Mouse (Mus musculus) small intestine, adult 2 months (tissue): Measurements from ENCODE around the gene Efnb2. TPM values are rescaled to one million over a fixed set of nuclear protein-coding genes. Genes with fewer than 3 reads are reported as not detected.
A peak's percentile ranks its signal among the peaks of the same experiment; 100 is the strongest.

Experiments
- H3K27ac ChIP-seq: fragments of 200-500 bp; 2 replicates; pipeline ENCODE4 v1.5.1; 2012; ENCODE audit warnings: low read depth, low read length, control low read depth, inconsistent platforms; ENCODE audit not compliant: insufficient read depth
- H3K27me3 ChIP-seq: fragments of 200-500 bp; 2 replicates; pipeline ENCODE4 v1.6.1; 2012; ENCODE audit warnings: mild to moderate bottlenecking, moderate library complexity, low read length, inconsistent platforms; ENCODE audit not compliant: control insufficient read depth, insufficient read depth
- H3K36me3 ChIP-seq: fragments of 200-500 bp; 2 replicates; pipeline ENCODE4 v1.6.1; 2012; ENCODE audit warnings: mild to moderate bottlenecking, low read length, control low read depth, inconsistent platforms; ENCODE audit not compliant: control insufficient read depth, insufficient read depth
- H3K4me1 ChIP-seq: fragments of 200-500 bp; 2 replicates; pipeline ENCODE4 v1.6.1; 2012; ENCODE audit warnings: low read length, inconsistent platforms, mixed read lengths; ENCODE audit not compliant: control insufficient read depth, insufficient read depth, insufficient read length
- H3K4me3 ChIP-seq: fragments of 200-500 bp; 2 replicates; pipeline ENCODE4 v1.5.1; 2012; ENCODE audit warnings: low read depth, mild to moderate bottlenecking, control low read depth, inconsistent platforms, low read length, moderate library complexity
- CTCF ChIP-seq: fragments of 200-500 bp; IDR thresholded peaks from 2 replicates; pipeline ENCODE4 v1.5.1; 2012; ENCODE audit warnings: low read depth, mild to moderate bottlenecking, control low read depth, inconsistent platforms, low read length, moderate library complexity, mixed read lengths; ENCODE audit not compliant: insufficient replicate concordance, insufficient read length; ENCODE audit errors: extremely low read depth
- POLR2A ChIP-seq: fragments of 200-500 bp; IDR thresholded peaks from 2 replicates; pipeline ENCODE4 v1.6.1; 2012; ENCODE audit warnings: low read depth, mild to moderate bottlenecking, control low read depth, inconsistent platforms, low read length, moderate library complexity
- WGBS: fragments of 180-500 bp; shearing (Covaris S2); methylation state at CpG from one replicate; pipeline ENCODE4 v1.1.7; 2018; 5-methylcytosine and 5-hydroxymethylcytosine counted together
- polyA plus RNA-seq: library from polyadenylated mRNA; depleted of rRNA; stranded (reverse); fragments of >200 nt; gene quantifications from 2 replicates; pipeline ENCODE4 v1.2.3, GENCODE M21; 2012; rRNA removed

The Efnb2 gene
- 29.5 and 77.8 TPM in 2 replicates for polyA plus RNA-seq

DNA sequence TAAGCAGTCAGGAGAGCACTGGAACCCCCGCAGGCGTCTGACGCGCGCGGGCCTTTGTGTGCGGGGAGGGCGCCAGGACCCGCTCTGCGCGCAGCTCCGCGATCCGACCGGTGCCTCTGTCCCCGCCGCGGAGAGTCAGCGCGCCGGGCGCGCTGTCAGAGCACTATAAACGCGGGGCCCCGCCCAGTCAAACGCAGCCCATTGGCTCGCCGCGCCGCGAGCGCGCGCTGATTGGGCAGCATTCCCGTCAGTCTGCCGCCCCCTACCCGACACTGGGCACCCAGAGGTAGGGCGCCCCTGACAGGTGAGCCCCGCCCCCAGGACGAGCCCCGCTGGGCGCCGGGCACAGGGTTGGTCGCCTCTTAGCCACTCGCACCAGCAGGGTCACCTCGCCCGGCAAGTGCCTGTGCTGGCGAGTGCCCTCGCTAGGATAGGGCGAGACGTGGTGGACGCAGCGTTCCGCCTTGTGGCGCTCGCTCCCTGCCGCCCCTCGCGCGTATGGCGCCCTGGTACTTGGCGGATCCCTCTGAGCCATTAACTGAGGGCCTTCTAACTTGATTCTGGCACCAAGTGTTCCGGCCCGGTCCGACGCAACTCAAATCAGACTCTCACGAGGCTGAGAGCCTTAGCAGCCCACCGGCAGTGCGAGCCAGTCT lies at the start of gene Efnb2:
Efnb2 (minus strand) TSS at position 140 of the 656 bp plus-strand sequence.
- H3K36me3 ChIP-seq = peaks cover 1% of the 10 kb centered on the region; the same call in 1 of the 2 replicates
- under 1% methylated on average over 70 of the region's 70 CpGs for WGBS
- peak within 1 kb of the TSS; percentile 78 for H3K4me3 ChIP-seq
- H3K27me3 ChIP-seq = no peaks in the 10 kb centered on the region
- TF ChIP-seq POLR2A (peak; percentile 96), CTCF (no peak)
- H3K4me1 ChIP-seq = no peaks in the 10 kb centered on the region; the same call in 1 of the 2 replicates
- peak within 1 kb of the TSS; percentile 78 for H3K27ac ChIP-seq

DNA sequence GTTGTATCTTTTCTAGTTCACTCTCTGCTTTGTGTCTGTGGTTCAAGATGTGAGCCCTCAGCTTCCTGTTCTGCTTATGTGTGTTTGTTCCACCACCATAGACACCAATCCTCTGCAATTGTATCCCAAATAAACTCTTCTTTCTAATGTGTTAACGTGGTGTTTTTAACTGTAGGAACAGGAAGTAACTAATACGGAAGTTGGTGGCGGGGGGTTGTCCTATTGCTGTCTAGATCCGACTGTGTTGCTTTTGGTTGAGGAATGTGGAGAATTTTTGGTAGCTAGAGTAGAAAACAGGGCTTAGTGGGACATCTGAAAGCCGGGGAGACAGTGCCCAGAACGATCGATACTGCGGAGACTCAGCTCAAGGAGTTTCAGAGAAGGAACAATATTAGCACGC lies 43.8 kb upstream of the Efnb2 start:
- Histone ChIP-seq H3K4me3 (no peak overlapping the region), H3K27ac (no peak overlapping the region), H3K4me1 (no peaks in the 10 kb centered on the region), H3K36me3 (no peaks in the 10 kb centered on the region), H3K27me3 (no peaks in the 10 kb centered on the region)
- WGBS = 76% methylated on average over 9 of the region's 9 CpGs
- TF ChIP-seq POLR2A = no peak
- no peak for TF ChIP-seq CTCF

DNA sequence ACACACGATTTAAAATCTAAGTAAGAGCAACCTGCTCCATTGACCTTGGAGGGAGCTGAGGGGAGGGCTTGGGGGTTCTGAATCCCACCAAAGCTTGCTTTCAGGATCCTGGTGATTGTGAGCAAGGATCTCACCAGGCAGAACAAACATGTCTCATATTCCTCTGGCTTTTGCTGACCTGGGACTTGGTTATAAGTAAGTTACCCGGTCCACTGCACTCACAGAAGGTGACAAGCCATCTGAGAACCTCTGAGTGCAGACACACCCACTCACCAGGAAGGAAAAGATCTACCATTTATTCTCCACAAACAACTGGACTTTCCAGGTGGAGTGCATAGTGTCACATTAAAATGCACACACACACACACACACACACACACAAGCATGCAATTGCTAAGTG lies 42.6 kb upstream of the Efnb2 start:
- TF ChIP-seq CTCF (no peak), POLR2A (no peak)
- H3K4me1 ChIP-seq = no peaks in the 10 kb centered on the region

GRCm38 (mm10) chr8:8700821-8701220 lies 39.8 kb upstream of the Efnb2 start:
- Histone ChIP-seq H3K4me1 (no peaks in the 10 kb centered on the region), H3K27me3 (no peaks in the 10 kb centered on the region), H3K36me3 (no peaks in the 10 kb centered on the region), H3K4me3 (no peak overlapping the region), H3K27ac (no peak overlapping the region)
- WGBS = 90% methylated on average over 10 of the region's 10 CpGs
- TF ChIP-seq POLR2A (no peak), CTCF (no peak)

More for the DNA sequence above, 42.6 kb upstream of the Efnb2 start:
- no peak overlapping the region for H3K27ac ChIP-seq
- H3K4me3 ChIP-seq = no peak overlapping the region
- 53% methylated on average over 2 of the region's 2 CpGs for WGBS
- H3K27me3 ChIP-seq = no peaks in the 10 kb centered on the region
- H3K36me3 ChIP-seq = no peaks in the 10 kb centered on the region

GRCm38 (mm10) chr8:8700229-8700628 lies 39.2 kb upstream of the Efnb2 start:
- no peak overlapping the region for H3K27ac ChIP-seq
- H3K4me3 ChIP-seq = no peak overlapping the region
- no peaks in the 10 kb centered on the region for H3K27me3 ChIP-seq
- 91% methylated on average over 4 of the region's 4 CpGs for WGBS
- TF ChIP-seq CTCF (no peak), POLR2A (no peak)
- H3K36me3 ChIP-seq = no peaks in the 10 kb centered on the region
- H3K4me1 ChIP-seq = no peaks in the 10 kb centered on the region

DNA sequence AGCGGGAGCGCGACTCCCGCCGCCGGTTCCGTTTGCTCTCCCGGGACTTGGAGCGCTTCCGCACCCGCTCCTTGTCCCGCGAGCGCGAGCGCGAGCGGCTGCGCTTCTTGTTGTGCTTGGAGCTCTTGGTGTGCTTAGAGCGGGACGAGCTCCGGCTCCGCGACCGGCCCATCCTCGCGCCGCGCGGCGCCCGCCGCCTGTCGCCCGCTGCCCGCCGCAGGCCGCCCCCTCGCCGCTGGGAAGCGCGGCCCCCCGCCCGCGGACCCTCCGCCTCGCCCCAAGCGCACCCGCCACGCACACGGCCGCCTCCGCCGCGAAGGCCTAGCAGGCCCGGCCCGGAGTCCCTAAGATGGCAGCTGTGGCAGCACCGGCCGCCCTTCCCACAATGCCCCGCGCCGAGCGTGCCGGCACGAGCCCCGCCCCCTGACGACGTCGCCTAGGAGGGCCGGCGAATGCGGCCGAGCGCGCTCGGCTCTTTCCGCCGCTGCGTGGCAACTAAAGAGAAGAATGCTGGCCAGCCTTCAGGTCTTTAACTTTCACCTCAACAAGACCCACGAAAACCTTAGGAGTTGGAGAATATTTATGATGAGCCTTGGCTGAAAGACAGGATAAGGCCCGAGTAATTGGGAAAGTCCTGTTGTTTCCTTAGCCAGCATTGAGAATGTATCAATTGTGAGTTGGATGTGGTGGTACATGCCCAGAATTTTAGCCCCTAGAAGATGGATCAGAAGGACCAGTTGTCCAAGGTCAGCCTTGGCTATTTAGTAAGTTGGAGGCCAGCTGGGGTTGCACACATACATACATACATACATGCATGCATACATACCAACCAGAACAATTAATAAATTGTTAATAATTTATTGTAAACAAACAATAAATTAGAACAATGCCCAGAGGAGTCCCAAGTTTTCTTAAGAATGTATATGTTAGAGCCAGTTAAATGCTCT lies 29.4 kb upstream of the Efnb2 start, which contains the start of gene Arglu1:
Arglu1 (minus strand) TSS at position 376 of the 947 bp plus-strand sequence.
- Histone ChIP-seq H3K36me3 (no peaks in the 10 kb centered on the region), H3K27me3 (no peaks in the 10 kb centered on the region), H3K4me1 (peaks cover 3% of the 10 kb centered on the region; the same call in 1 of the 2 replicates), H3K4me3 (peak within 1 kb of the TSS; percentile 96), H3K27ac (peak within 1 kb of the TSS; percentile 17)
- under 1% methylated on average over 74 of the region's 81 CpGs for WGBS
- TF ChIP-seq CTCF (no peak), POLR2A (peak; percentile 69; the same call in 1 of the 2 replicates)
